ENCODE assay signal across 10 mouse cellular contexts in the genomic region with DNA sequence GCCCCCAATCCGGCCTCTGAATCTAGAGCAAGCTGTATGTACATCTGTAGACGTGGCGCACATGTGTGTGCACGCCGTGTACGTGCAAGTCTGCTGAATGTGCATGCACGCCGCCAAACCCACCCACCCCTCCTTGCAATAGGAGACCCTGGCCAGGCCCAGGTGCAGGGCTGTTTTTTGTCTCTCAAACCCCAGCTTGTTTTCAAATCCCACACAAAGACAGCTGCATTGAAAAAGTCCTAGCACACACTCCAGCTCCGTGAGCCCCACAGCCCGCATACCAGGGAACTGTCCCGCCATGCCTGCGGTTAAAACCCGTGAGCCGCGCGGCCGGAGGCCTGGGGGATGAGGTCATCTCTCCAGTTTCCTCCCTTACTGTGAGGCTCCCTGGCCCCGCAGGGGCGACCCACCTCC. TPM values are rescaled to one million over a fixed set of nuclear protein-coding genes. Genes with fewer than 3 reads are reported as not detected.
DNase-seq lines count a peak whose midpoint lies in the region; ATAC-seq lines count a peak whose summit lies in the region.
"Had no signal": no experiment of that assay in that cellular context is flagged by ENCODE, and none has a peak within 500 bp of the region (broad histone marks: within the 10 kb centered on the region; RNA-seq: fewer than 3 reads in every experiment).

No protein-coding gene starts in this region.

- peaks cover 5% of the 10 kb centered on the region; the same call in 1 of the 2 replicates for H3K27me3 ChIP-seq in limb, embryonic 12.5 days

- H3K36me3 ChIP-seq in limb, embryonic 12.5 days = no peaks in the 10 kb centered on the region
- H3K36me3 ChIP-seq: G1E had no signal

- 27% methylated on average over 19 of the region's 19 CpGs for WGBS in limb, embryonic 12.5 days

- peak overlapping the region; percentile 50 for H3K4me2 ChIP-seq in limb, embryonic 12.5 days

- peaks cover 45% of the 10 kb centered on the region for H3K4me1 ChIP-seq in limb, embryonic 12.5 days (replicated peaks)

- ATAC-seq in limb, embryonic 12.5 days (ENCODE audit: insufficient number of reproducible peaks, insufficient read depth, low FRiP score, low TSS enrichment, low read depth) = peak; percentile 66

- H3K9me3 ChIP-seq in limb, embryonic 12.5 days = no peaks in the 10 kb centered on the region
- H3K9me3 ChIP-seq: G1E had no signal

- H3K9ac ChIP-seq in limb, embryonic 12.5 days (replicated peaks) = peak overlapping the region; percentile 47; the same call in 1 of the 2 replicates

- peak; percentile 56 for DNase-seq in kidney, postnatal 10 days
- DNase-seq in kidney, adult 11 months = no peak
- peak; percentile 28 for DNase-seq in WW6 (ENCODE audit: low read depth, low spot score)
- DNase-seq in gastrocnemius, postnatal 10 days = peak; percentile 63
- peak; percentile 64 for DNase-seq in retina, postnatal 1 day
- DNase-seq in cerebellum, adult 11 months = no peak
- DNase-seq in layer of hippocampus, adult 11-12 months (ENCODE audit: low spot score) = no peak

- peak overlapping the region; percentile 95 for H3K27ac ChIP-seq in limb, embryonic 12.5 days

- H3K4me3 ChIP-seq in limb, embryonic 12.5 days (replicated peaks) = no peak overlapping the region

RNA-seq across cellular contexts. Expression of a gene that starts 48.3 kb away (rescaled TPM):
- 1 to 10 TPM; 1.6 to 1.9 TPM for total RNA-seq in gastrocnemius, postnatal 10 days (2021)
- polyA plus RNA-seq in limb, embryonic 12.5 days (2016; fragmentation: Nextera tagmentation; extraction: Ambion mirVana) = 0.94 and 1.8 TPM in 2 replicates
- total RNA-seq: G1E; hematopoietic stem cell, adult 5-6 weeks had no signal
- polyA plus RNA-seq: G1E had no signal

Comparison
In these comparisons a context has a peak if more than half of its experiments do, and no peak if none do; other contexts are left out.
1. DNase-seq: peak in kidney, postnatal 10 days (single experiment), WW6 (single experiment), gastrocnemius, postnatal 10 days (single experiment) and retina, postnatal 1 day (single experiment); none in kidney, adult 11 months (single experiment), cerebellum, adult 11 months (single experiment) and layer of hippocampus, adult 11-12 months (single experiment).